Mouse (Mus musculus) embryonic stem cell, embryonic (primary cell): ENCODE measurements at regions not wholly inside any gene's neighbourhood (a gene's known extent, or its start where the extent isn't known, plus 50 kb on each side); places are given as distances from the start of the nearest gene placed in this dataset.

Source experiments
- CTCF ChIA-PET, 4 experiments: fragments of 300-600 bp in 2 of 4; fragments of 350-600 bp in 2 of 4; sonication (Branson Sonifier 250); formaldehyde crosslinking; loops; one replicate each; lab custom pipeline; 2022; ENCODE audit warnings: inconsistent platforms in 2 of 4; lab: Charles Lee
- POLR2A ChIA-PET, 4 experiments: fragments of 300-600 bp in 2 of 4; fragments of 350-600 bp in 2 of 4; sonication (Branson Sonifier 250); formaldehyde crosslinking; loops; one replicate each; lab custom pipeline; 2022; ENCODE audit warnings: antibody characterized with exemption in 4 of 4, inconsistent platforms in 1 of 4; lab: Charles Lee

GRCm38 (mm10) chr2:170294657-170295056 lies 133.0 kb downstream of the Bcas1 start:
- CTCF ChIA-PET: interaction anchor here in 3 of 4 experiments (0.5 to 0.6 kb wide), 6 partner anchors 9 to 334 kb away, joined by 3 to 4 read pairs (median 4); no protein-coding TSS in a partner anchor

GRCm38 (mm10) chr2:170291841-170292655 lies 135.6 kb downstream of the Bcas1 start:
- POLR2A ChIA-PET: interaction anchor here in 1 of 4 experiments (0.7 to 1.0 kb wide), 2 partner anchors 126 to 231 kb away, joined by 3 read pairs; no protein-coding TSS in a partner anchor
- CTCF ChIA-PET: interaction anchor here in 2 of 4 experiments (0.7 to 1.4 kb wide), 3 partner anchors 26 to 192 kb away, joined by 3 to 4 read pairs (median 4); no protein-coding TSS in a partner anchor

More at GRCm38 (mm10) chr2:170294657-170295056, 133.0 kb downstream of the Bcas1 start:
- POLR2A ChIA-PET: interaction anchor here in 2 of 4 experiments (0.5 to 1.8 kb wide), 6 partner anchors 12 to 44 kb away, joined by 3 to 6 read pairs (median 4); no protein-coding TSS in a partner anchor

GRCm38 (mm10) chr2:170289378-170289960 lies 138.2 kb downstream of the Bcas1 start:
- POLR2A ChIA-PET: interaction anchor here in 3 of 4 experiments (0.6 to 1.7 kb wide), 6 partner anchors 9 to 296 kb away, joined by 4 to 11 read pairs (median 6); no protein-coding TSS in a partner anchor
- CTCF ChIA-PET: interaction anchor here in 3 of 4 experiments (0.5 to 0.7 kb wide), 4 partner anchors 126 to 1930 kb away, joined by 3 to 18 read pairs (median 6); no protein-coding TSS in a partner anchor

GRCm38 (mm10) chr2:170288787-170289186 lies 138.9 kb downstream of the Bcas1 start:
- CTCF ChIA-PET: interaction anchor here in 1 of 4 experiments (1.1 kb wide), 1 partner anchor 55 kb away, joined by 5 read pairs; no protein-coding TSS in a partner anchor
- POLR2A ChIA-PET: interaction anchor here in 3 of 4 experiments (0.5 to 1.2 kb wide), 5 partner anchors 12 to 1111 kb away, joined by 3 to 9 read pairs (median 4); no protein-coding TSS in a partner anchor

GRCm38 (mm10) chr2:170288196-170288595 lies 139.4 kb downstream of the Bcas1 start:
- CTCF ChIA-PET: interaction anchor here in 3 of 4 experiments (0.6 to 1.1 kb wide), 4 partner anchors 16 to 543 kb away, joined by 3 to 6 read pairs (median 4); no protein-coding TSS in a partner anchor
- POLR2A ChIA-PET: interaction anchor here in 3 of 4 experiments (0.5 to 1.2 kb wide), 8 partner anchors 12 to 1111 kb away, joined by 3 to 9 read pairs (median 4); no protein-coding TSS in a partner anchor

- CTCF ChIA-PET: interaction anchor here (0.5 to 1.1 kb wide), 6 partner anchors 15 to 544 kb away, joined by 3 to 6 read pairs (median 5); no protein-coding TSS in a partner anchor
- POLR2A ChIA-PET: interaction anchor here in 3 of 4 experiments (0.6 to 2.5 kb wide), 7 partner anchors 15 to 227 kb away, joined by 3 to 12 read pairs (median 5); no protein-coding TSS in a partner anchor
These were observed 139.5 kb upstream of the Zfp217 start for GRCm38 (mm10) chr2:170287301-170287885.

- ChIA-PET CTCF (interaction anchor here in 2 of 4 experiments (0.5 to 0.6 kb wide), 3 partner anchors 120 to 327 kb away, joined by 4 to 5 read pairs (median 5); no protein-coding TSS in a partner anchor), POLR2A (interaction anchor here in 3 of 4 experiments (0.6 to 2.5 kb wide), 4 partner anchors 14 to 228 kb away, joined by 3 to 8 read pairs (median 4); no protein-coding TSS in a partner anchor)
These were observed 138.9 kb upstream of the Zfp217 start for GRCm38 (mm10) chr2:170286773-170287172.

- CTCF ChIA-PET: interaction anchor here in 3 of 4 experiments (0.5 to 0.7 kb wide), 4 partner anchors 61 to 102 kb away, joined by 3 to 9 read pairs (median 6); no protein-coding TSS in a partner anchor
- POLR2A ChIA-PET: interaction anchor here in 3 of 4 experiments (0.5 to 1.2 kb wide), 7 partner anchors 12 to 1588 kb away, joined by 3 to 6 read pairs (median 4); no protein-coding TSS in a partner anchor
These were observed 134.6 kb upstream of the Zfp217 start for GRCm38 (mm10) chr2:170282463-170282862.

- ChIA-PET POLR2A (interaction anchor here in 1 of 4 experiments (1.0 kb wide), 1 partner anchor 37 kb away, joined by 3 read pairs; no protein-coding TSS in a partner anchor), CTCF (interaction anchor here in 1 of 4 experiments (1.0 to 1.4 kb wide), 3 partner anchors 9 to 87 kb away, joined by 4 to 6 read pairs (median 6); no protein-coding TSS in a partner anchor)
These were observed 133.6 kb upstream of the Zfp217 start for GRCm38 (mm10) chr2:170281311-170282008.

GRCm38 (mm10) chr2:170280733-170281132 lies 132.8 kb upstream of the Zfp217 start:
- ChIA-PET POLR2A (no interaction called here), CTCF (interaction anchor here in 2 of 4 experiments (0.6 to 1.4 kb wide), 5 partner anchors 9 to 100 kb away, joined by 3 to 6 read pairs (median 6); no protein-coding TSS in a partner anchor)

- ChIA-PET CTCF (no interaction called here), POLR2A (interaction anchor here in 1 of 4 experiments (0.7 kb wide), 1 partner anchor 168 kb away, joined by 3 read pairs; no protein-coding TSS in a partner anchor)
These were observed 130.0 kb upstream of the Zfp217 start for GRCm38 (mm10) chr2:170277896-170278295.

- CTCF ChIA-PET: interaction anchor here in 1 of 4 experiments (0.6 kb wide), 1 partner anchor 40 kb away, joined by 3 read pairs; no protein-coding TSS in a partner anchor
- POLR2A ChIA-PET: interaction anchor here in 1 of 4 experiments (0.7 kb wide), 1 partner anchor 168 kb away, joined by 3 read pairs; no protein-coding TSS in a partner anchor
These were observed 129.4 kb upstream of the Zfp217 start for GRCm38 (mm10) chr2:170277182-170277767.

GRCm38 (mm10) chr2:170275687-170276086 lies 127.8 kb upstream of the Zfp217 start:
- ChIA-PET POLR2A (interaction anchor here in 2 of 4 experiments (0.5 to 0.6 kb wide), 2 partner anchors 26 to 130 kb away, joined by 3 read pairs; no protein-coding TSS in a partner anchor), CTCF (no interaction called here)

GRCm38 (mm10) chr2:170269926-170270577 lies 122.1 kb upstream of the Zfp217 start:
- ChIA-PET CTCF (interaction anchor here in 1 of 4 experiments (0.6 kb wide), 1 partner anchor 55 kb away, joined by 3 read pairs; no protein-coding TSS in a partner anchor), POLR2A (interaction anchor here in 1 of 4 experiments (0.6 to 1.8 kb wide), 3 partner anchors 12 to 25 kb away, joined by 4 to 8 read pairs (median 4); no protein-coding TSS in a partner anchor)

GRCm38 (mm10) chr2:170268080-170268479 lies 120.2 kb upstream of the Zfp217 start:
- ChIA-PET CTCF (interaction anchor here in 2 of 4 experiments (1.4 to 1.8 kb wide), 3 partner anchors 22 to 75 kb away, joined by 3 to 8 read pairs (median 3); no protein-coding TSS in a partner anchor), POLR2A (interaction anchor here in 2 of 4 experiments (0.6 to 1.5 kb wide), 3 partner anchors 16 to 129 kb away, joined by 3 to 6 read pairs (median 3); no protein-coding TSS in a partner anchor)
